Comparison of ENCODE assay signal across 8 mouse cellular contexts in the genomic region with DNA sequence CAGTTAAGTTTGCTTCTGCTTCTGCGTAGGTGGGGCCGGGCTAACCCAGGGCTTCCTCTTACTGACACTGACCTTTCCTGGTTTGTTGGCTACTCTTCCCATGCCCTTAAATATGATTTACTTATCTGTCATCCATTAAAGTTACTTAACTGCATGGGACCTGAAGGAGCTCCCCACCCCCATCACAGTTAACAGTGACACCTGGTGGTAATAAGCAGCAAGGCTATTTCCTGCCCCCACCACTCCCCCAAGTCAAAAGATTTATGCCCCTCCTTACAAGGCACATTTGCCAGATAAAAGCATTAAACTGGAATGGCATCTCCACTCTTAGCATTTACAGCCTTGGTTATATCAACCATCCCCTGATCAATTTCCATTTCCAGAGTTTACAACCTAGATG. TPM values are rescaled to one million over a fixed set of nuclear protein-coding genes. Genes with fewer than 3 reads are reported as not detected.
DNase-seq lines count a peak whose midpoint lies in the region; ATAC-seq and TF ChIP-seq lines count a peak whose summit lies in the region.

No protein-coding gene starts in this region.

- peak; percentile 76 for TF ChIP-seq CTCF in hindbrain, postnatal 0 days (IDR thresholded peaks at IDR 0.05; ENCODE audit: low read depth)
- peak; percentile 35 to 68; a peak in 3 of 4 replicates for TF ChIP-seq CTCF in CH12.LX (conservative IDR thresholded peaks at IDR 0.05 in 1 of 2, IDR thresholded peaks at IDR 0.05 in 1 of 2; ENCODE audit: low read depth in 2 of 2, low read length in 2 of 2)

- TF ChIP-seq RAD21 in CH12.LX (IDR thresholded peaks at IDR 0.05; ENCODE audit: low read depth, low read length), result peak; percentile 59

- TF ChIP-seq EP300 in CH12.LX (IDR thresholded peaks at IDR 0.05; ENCODE audit: low read length), result no peak

- no peaks in the 10 kb centered on the region; the same call in 1 of the 2 replicates for H3K36me3 ChIP-seq in hindbrain, postnatal 0 days (ENCODE audit: insufficient read depth, low read length)
- H3K36me3 ChIP-seq in hindbrain, embryonic 16.5 days (ENCODE audit: control insufficient read depth, insufficient read depth, low read length), result peaks cover 6% of the 10 kb centered on the region; the same call in 1 of the 2 replicates
- peaks cover 65 to 96% of the 10 kb centered on the region in 2 experiments for H3K36me3 ChIP-seq in CH12.LX (replicated peaks in 1 of 2; ENCODE audit: control insufficient read depth in 1 of 2, insufficient read depth in 1 of 2, low read length in 1 of 2)

- H3K27ac ChIP-seq in hindbrain, postnatal 0 days, result no peak overlapping the region
- H3K27ac ChIP-seq in hindbrain, embryonic 16.5 days (ENCODE audit: low read depth, low read length), result no peak overlapping the region
- H3K27ac ChIP-seq in CH12.LX (ENCODE audit: insufficient read depth, low read depth), result no peak overlapping the region

- no peak for ATAC-seq in hindbrain, postnatal 0 days
- no peak for ATAC-seq in hindbrain, embryonic 16.5 days
- ATAC-seq in frontal cortex, adult (ENCODE audit: low TSS enrichment), result no peak

- WGBS in hindbrain, postnatal 0 days, result 78% methylated on average over 2 of the region's 2 CpGs
- 91% methylated on average over 2 of the region's 2 CpGs for WGBS in hindbrain, embryonic 16.5 days

- peak; percentile 55 for DNase-seq in hindbrain, postnatal 0 days (ENCODE audit: low spot score)
- DNase-seq in 3134 (ENCODE audit: extremely low read depth, insufficient read length, low spot score) (peak; percentile 21), CH12.LX (ENCODE audit: extremely low read depth) (peak; percentile 28)
- DNase-seq in induced T-regulatory cell, adult 2 months (ENCODE audit: low read depth), result peak; percentile 30
- DNase-seq in right cerebral cortex, postnatal 36 days (ENCODE audit: low spot score in 2 of 2), result no peak
- DNase-seq in thymus, postnatal 36 days, result no peak

- no peaks in the 10 kb centered on the region for H3K79me2 ChIP-seq in CH12.LX (replicated peaks; ENCODE audit: control insufficient read depth, extremely low read depth, insufficient read depth, poor library complexity, severe bottlenecking)

- H3K27me3 ChIP-seq in hindbrain, postnatal 0 days (ENCODE audit: insufficient read depth, low read length), result no peaks in the 10 kb centered on the region
- H3K27me3 ChIP-seq in hindbrain, embryonic 16.5 days (replicated peaks; ENCODE audit: control insufficient read depth, insufficient read depth, low read length), result no peaks in the 10 kb centered on the region
- H3K27me3 ChIP-seq in CH12.LX (replicated peaks), result no peaks in the 10 kb centered on the region

- H3K4me3 ChIP-seq in hindbrain, postnatal 0 days (ENCODE audit: low read length), result no peak overlapping the region
- H3K4me3 ChIP-seq in hindbrain, embryonic 16.5 days (ENCODE audit: low read length), result no peak overlapping the region
- H3K4me3 ChIP-seq in CH12.LX (replicated peaks in 1 of 3; ENCODE audit: low read depth in 2 of 3, low read length in 2 of 3, poor library complexity in 1 of 3), result no peak overlapping the region

- H3K4me2 ChIP-seq in hindbrain, postnatal 0 days (ENCODE audit: low read depth, low read length), result no peak overlapping the region
- no peak overlapping the region for H3K4me2 ChIP-seq in hindbrain, embryonic 16.5 days (ENCODE audit: low read length)
- no peak overlapping the region for H3K4me2 ChIP-seq in CH12.LX (ENCODE audit: insufficient read depth, low read depth, poor library complexity, severe bottlenecking)

- dilution Hi-C loops in CH12.LX (cut with MboI; ENCODE audit: extremely low pct_ligation_motif_present, extremely low pct_unique_long_range_greater_than_20kb, low sequenced_read_pairs), result no loop called here

- TF ChIP-seq POLR2A in CH12.LX (IDR thresholded peaks at IDR 0.05; ENCODE audit: low read depth, low read length), result no peak

- no peaks in the 10 kb centered on the region for H3K9me3 ChIP-seq in hindbrain, postnatal 0 days (ENCODE audit: low read length)
- H3K9me3 ChIP-seq in hindbrain, embryonic 16.5 days (ENCODE audit: control insufficient read depth, low read length), result no peaks in the 10 kb centered on the region
- no peaks in the 10 kb centered on the region for H3K9me3 ChIP-seq in CH12.LX (replicated peaks; ENCODE audit: low read length)

- no peak overlapping the region for H3K9ac ChIP-seq in hindbrain, postnatal 0 days (replicated peaks; ENCODE audit: low read length)
- H3K9ac ChIP-seq in hindbrain, embryonic 16.5 days (ENCODE audit: low read depth, low read length), result no peak overlapping the region
- H3K9ac ChIP-seq in CH12.LX (ENCODE audit: insufficient read depth, low read depth), result no peak overlapping the region

- H3K4me1 ChIP-seq in hindbrain, postnatal 0 days (ENCODE audit: insufficient read depth, low read length), result no peaks in the 10 kb centered on the region
- peaks cover 24% of the 10 kb centered on the region for H3K4me1 ChIP-seq in hindbrain, embryonic 16.5 days (ENCODE audit: control insufficient read depth, insufficient read depth, low read depth, low read length)
- peaks cover 0 to 10% of the 10 kb centered on the region in 2 experiments; a peak in 1 of 4 replicates for H3K4me1 ChIP-seq in CH12.LX (ENCODE audit: control insufficient read depth in 1 of 2, insufficient read depth in 2 of 2)

- in situ Hi-C loops in CH12.LX (cut with MboI; ENCODE audit: low pct_ligation_motif_present, low pct_unique_long_range_greater_than_20kb, low sequenced_read_pairs), result loop anchor here (10.0 kb wide), 1 partner anchor 355 kb away; no protein-coding TSS in a partner anchor

TF ChIP-seq in CH12.LX, 34 proteins besides CTCF, POLR2A, EP300 and RAD21:
- TF ChIP-seq ELF1 (IDR thresholded peaks at IDR 0.05; ENCODE audit: low read depth, low read length) (no peak), CHD2 (IDR thresholded peaks at IDR 0.05; ENCODE audit: low read length) (peak; percentile 75), MEF2A (IDR thresholded peaks at IDR 0.05; ENCODE audit: borderline replicate concordance, low read depth, low read length) (no peak), ZC3H11A (IDR thresholded peaks at IDR 0.05; ENCODE audit: low read depth, low read length) (0 out of 2 replicates have a peak, but pooled peaks have one; percentile 11), MAZ (IDR thresholded peaks at IDR 0.05; ENCODE audit: low read depth, low read length) (0 out of 2 replicates have a peak, but pooled peaks have one; percentile 25), SMC3 (IDR thresholded peaks at IDR 0.05; ENCODE audit: low read depth, low read length) (peak; percentile 74)

RNA-seq across cellular contexts. Expression of a gene that starts 38.3 kb away (rescaled TPM):
- total RNA-seq in hindbrain, postnatal 0 days (2014; rRNA removed), result 18.2 and 19.4 TPM in 2 replicates
- 9.5 and 10.3 TPM in 2 replicates for polyA plus RNA-seq in hindbrain, postnatal 0 days (2015; fragmentation: Nextera tagmentation; extraction: Ambion mirVana)
- 16.4 and 19.3 TPM in 2 replicates for polyA plus RNA-seq in hindbrain, embryonic 16.5 days (2015; fragmentation: Nextera tagmentation; extraction: Ambion mirVana)
- total RNA-seq in CH12.LX (2012; rRNA removed) (26.3 and 27.2 TPM in 2 replicates), CH12.LX (2014; rRNA removed) (18.0 and 19.8 TPM in 2 replicates)
- 19.7 and 22.5 TPM in 2 replicates for polyA plus RNA-seq in CH12.LX (2012; ENCODE audit: insufficient read length, low read depth)

RNA-seq across cellular contexts. Expression of a gene that starts 38.4 kb away (rescaled TPM):
- 26.3 and 31.3 TPM in 2 replicates for total RNA-seq in hindbrain, postnatal 0 days (2014; rRNA removed)
- polyA plus RNA-seq in hindbrain, postnatal 0 days (2015; fragmentation: Nextera tagmentation; extraction: Ambion mirVana), result 19.8 and 20.4 TPM in 2 replicates
- 30.0 and 31.1 TPM in 2 replicates for polyA plus RNA-seq in hindbrain, embryonic 16.5 days (2015; fragmentation: Nextera tagmentation; extraction: Ambion mirVana)
- 11.8 and 15.6 TPM in 2 replicates for total RNA-seq in CH12.LX (2012; rRNA removed)
- 16.4 and 16.5 TPM in 2 replicates for total RNA-seq in CH12.LX (2014; rRNA removed)
- polyA plus RNA-seq in CH12.LX (2012; ENCODE audit: insufficient read length, low read depth), result 30.6 and 33.1 TPM in 2 replicates

Comparison
In these comparisons a context has a peak if more than half of its experiments do, and no peak if none do; other contexts are left out.
1. DNase-seq: peak in hindbrain, postnatal 0 days (single experiment), 3134 (single experiment), CH12.LX (single experiment) and induced T-regulatory cell, adult 2 months (single experiment); none in right cerebral cortex, postnatal 36 days (0 of 2) and thymus, postnatal 36 days (0 of 2).